Mouse (Mus musculus): ENCODE measurements around the gene Ppm1n. TPM values are rescaled to one million over a fixed set of nuclear protein-coding genes. Genes with fewer than 3 reads are reported as not detected.
"Not testable (repeated sequence)": the region's sequence is repeated elsewhere in the genome, so short reads cannot be mapped to it uniquely, and the experiment has no call there.

Gene Ppm1n
- polyA plus RNA-seq, 1 experiment from 2014 or later, result 0.96 TPM

DNA sequence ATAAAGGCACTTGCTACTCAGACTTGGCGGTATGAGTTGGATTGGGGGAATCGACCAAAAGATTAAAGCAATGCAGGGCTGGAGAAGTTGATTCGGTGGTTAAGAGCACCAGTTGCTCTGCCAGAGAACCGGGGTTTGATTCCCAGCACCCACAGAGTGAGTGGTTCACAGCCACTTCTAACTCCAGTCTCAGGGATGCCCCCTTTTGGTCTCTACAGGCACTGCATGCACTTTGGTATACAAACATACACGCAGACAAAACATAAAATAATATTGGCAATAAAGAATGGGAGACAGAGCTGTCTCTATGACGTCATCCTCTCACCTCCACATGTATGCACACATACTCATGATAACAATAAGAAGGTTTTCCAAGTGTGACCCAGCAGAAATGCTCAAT, 17.2 kb upstream of the Ppm1n start:
- H3K27me3 ChIP-seq, result no peaks in the 10 kb centered on the region
- WGBS, result 91% methylated on average over 6 of the region's 6 CpGs
- no peak overlapping the region for H3K4me2 ChIP-seq
- no peaks in the 10 kb centered on the region for H3K9me3 ChIP-seq
- H3K4me1 ChIP-seq (replicated peaks), result peaks cover 12% of the 10 kb centered on the region
- no peak overlapping the region for H3K4me3 ChIP-seq
- no peak overlapping the region for H3K9ac ChIP-seq
- no peak for ATAC-seq (ENCODE audit: low FRiP score, low read depth)
- no peak overlapping the region for H3K27ac ChIP-seq (replicated peaks)
- peaks cover 19% of the 10 kb centered on the region for H3K36me3 ChIP-seq

DNA sequence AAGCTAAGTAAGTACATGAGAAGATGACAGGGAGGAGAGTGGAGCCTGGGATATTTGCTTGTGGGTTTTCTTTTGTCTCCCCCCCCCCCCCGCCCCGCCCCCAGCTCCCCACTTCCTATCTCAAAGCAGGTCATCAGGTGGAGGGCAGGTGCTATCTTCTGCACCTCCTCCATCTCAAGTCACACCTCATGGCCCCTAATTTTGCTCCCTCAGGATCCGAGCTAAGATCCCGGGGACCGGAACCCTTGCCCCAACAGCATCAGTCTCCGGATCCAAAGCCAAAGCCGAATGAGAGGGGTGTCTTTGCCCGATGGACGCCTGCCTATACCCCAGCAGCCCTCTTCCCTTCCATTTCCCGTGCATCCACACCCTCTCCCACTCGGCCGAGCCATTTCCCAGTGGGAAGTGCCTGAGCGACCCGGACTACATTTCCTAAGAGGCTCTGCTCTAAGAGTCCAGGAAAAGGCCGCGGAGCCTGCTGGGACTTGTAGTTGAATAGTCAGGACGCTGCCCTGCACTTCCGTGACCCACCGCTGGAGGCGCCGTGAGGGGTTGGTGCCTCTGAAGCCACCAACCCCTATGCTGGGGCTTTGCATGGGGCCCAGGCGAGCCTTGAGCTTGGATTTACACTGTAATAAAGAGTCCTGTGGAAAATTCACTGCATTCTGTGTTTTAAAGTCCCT, 15.8 kb upstream of the Ppm1n start:
- Histone ChIP-seq H3K9me3 (no peaks in the 10 kb centered on the region), H3K4me1 (replicated peaks) (peaks cover 12% of the 10 kb centered on the region), H3K27me3 (no peaks in the 10 kb centered on the region), H3K9ac (no peak overlapping the region; the same call in 1 of the 2 replicates), H3K4me2 (peak overlapping the region; percentile 49), H3K27ac (replicated peaks) (no peak overlapping the region), H3K36me3 (peaks cover 19% of the 10 kb centered on the region), H3K4me3 (no peak overlapping the region)
- ATAC-seq (ENCODE audit: low FRiP score, low read depth), result peak; percentile 71
- 21% methylated on average over 21 of the region's 22 CpGs for WGBS

DNA sequence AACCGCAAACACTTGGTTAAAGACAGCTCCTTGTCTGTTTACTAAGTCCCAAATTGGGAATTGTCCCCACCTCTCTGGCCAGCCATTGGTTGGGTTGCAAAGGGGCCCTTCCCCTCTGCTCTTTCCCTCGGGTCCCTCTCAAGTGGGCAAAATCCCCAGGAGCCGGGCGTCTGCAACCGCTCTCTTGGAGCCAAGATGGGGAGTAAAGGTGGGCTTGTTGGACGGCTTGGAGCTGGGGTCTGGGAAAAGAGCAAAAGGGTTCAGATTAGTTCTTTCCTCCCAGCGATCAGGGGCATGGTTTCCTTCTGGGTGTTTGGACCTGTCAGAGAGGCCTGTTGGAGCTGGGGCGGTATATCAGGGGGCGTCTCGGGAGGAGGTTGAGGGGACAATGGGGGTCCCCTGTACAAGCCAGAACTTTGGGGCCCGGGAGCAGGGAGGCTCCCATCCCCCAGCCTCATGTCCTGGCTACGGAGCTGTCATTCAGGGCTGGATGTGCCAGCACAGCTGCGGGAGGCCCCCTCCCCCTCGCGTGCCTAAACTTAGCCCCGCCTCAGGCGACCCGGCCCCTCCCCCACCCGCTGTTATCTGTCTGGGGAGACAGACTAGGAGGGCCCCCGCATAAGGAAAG, 11.2 kb upstream of the Ppm1n start:
- Histone ChIP-seq H3K9me3 (no peaks in the 10 kb centered on the region), H3K4me3 (peak overlapping the region; percentile 22), H3K36me3 (peaks cover 45% of the 10 kb centered on the region), H3K9ac (0 out of 2 replicates have a peak overlapping the region, but pooled peaks have one; percentile 25), H3K27ac (replicated peaks) (no peak overlapping the region), H3K4me1 (replicated peaks) (peaks cover 17% of the 10 kb centered on the region), H3K4me2 (peak overlapping the region; percentile 44), H3K27me3 (no peaks in the 10 kb centered on the region)
- ATAC-seq (ENCODE audit: low FRiP score, low read depth), result no peak
- WGBS, result 3% methylated on average over 20 of the region's 20 CpGs

DNA sequence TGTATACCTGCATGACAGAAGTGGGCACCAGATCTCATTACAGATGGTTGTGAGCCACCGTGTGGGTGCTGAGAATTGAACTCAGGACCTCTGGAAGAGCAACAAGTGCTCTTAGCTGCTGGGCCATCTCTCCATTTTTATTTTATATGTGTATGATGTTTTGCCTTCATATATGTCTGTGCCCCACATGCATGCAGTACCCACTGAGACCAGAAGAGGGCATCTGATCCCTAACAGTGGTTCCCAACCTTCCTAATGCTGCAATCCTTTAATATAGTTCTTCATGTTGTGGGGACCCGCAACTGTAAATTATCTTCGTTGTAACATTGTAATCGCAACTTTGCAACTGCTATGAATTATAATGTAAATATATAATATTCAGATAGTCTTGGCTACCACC, 4.9 kb upstream of the Ppm1n start:
- no peak for ATAC-seq (ENCODE audit: low FRiP score, low read depth)
- 30% methylated on average over 4 of the region's 4 CpGs for WGBS
- H3K4me1 ChIP-seq (replicated peaks), result peaks cover 22% of the 10 kb centered on the region

DNA sequence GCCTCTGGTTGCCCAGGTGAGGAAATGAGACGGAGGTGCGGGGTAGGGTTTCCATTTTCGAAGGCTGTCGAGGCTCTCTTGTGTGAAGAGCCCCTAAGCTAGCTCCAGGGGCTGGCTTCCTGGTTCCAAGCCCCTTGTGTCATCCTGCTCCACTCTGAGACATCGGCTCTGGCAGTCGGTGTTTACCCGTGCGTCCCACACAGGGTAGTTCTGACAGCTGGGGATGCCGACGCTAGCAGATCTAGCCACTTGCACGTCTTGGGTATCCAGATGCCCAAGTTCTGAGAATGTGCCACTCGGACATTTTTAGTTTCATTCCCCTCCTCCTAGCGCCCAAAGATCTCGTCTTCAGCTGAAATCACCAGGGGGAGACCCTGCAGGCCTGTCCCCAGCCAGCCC, 3.5 kb upstream of the Ppm1n start:
- peak overlapping the region; percentile 85 for H3K4me2 ChIP-seq
- H3K27ac ChIP-seq (replicated peaks), result peak overlapping the region; percentile 93
- peaks cover 30% of the 10 kb centered on the region for H3K27me3 ChIP-seq
- 20% methylated on average over 14 of the region's 14 CpGs for WGBS
- H3K9me3 ChIP-seq, result no peaks in the 10 kb centered on the region
- peaks cover 31% of the 10 kb centered on the region for H3K4me1 ChIP-seq (replicated peaks)
- peak overlapping the region; percentile 91 for H3K4me3 ChIP-seq
- peaks cover 15% of the 10 kb centered on the region for H3K36me3 ChIP-seq
- peak overlapping the region; percentile 98 for H3K9ac ChIP-seq
- peak; percentile 20; the same call in 1 of the 2 replicates for ATAC-seq (ENCODE audit: low FRiP score, low read depth)

More for the DNA sequence above, 4.9 kb upstream of the Ppm1n start:
- Histone ChIP-seq H3K4me2 (peak overlapping the region; percentile 85), H3K36me3 (peaks cover 26% of the 10 kb centered on the region), H3K9me3 (no peaks in the 10 kb centered on the region), H3K27ac (replicated peaks) (no peak overlapping the region), H3K27me3 (peaks cover 17% of the 10 kb centered on the region), H3K9ac (no peak overlapping the region), H3K4me3 (no peak overlapping the region)

DNA sequence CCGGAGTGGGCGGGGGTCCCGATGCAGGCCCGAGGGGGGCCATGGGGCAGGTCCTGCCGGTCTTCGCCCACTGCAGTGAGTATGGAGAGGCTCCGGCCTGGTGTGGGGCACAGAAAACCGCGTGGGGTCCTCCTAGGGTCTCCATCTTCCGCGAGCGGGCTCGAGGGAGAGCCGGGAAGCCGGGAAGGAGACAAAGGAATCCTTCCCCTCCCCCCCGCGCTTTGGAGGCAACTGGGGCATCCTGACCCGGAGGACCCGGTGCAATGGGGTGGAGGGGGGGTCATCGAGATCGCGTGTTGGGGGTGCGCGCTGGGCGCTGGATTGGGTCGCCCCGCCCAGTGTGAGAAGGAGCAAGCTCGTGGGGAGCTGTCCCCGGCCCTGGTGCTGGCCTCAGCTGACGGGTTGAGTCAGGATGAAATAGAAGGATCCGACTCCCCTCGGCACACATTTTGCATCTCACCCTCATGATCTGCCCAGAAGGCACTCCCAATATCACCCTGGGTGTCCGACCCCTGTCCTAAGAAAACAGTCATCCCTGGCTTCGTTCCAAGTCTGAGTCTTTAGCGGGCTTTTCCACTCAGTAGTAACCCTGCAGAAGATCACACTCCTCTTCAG, 3.0 kb upstream of the Ppm1n start:
- Histone ChIP-seq H3K36me3 (peaks cover 13% of the 10 kb centered on the region), H3K9me3 (no peaks in the 10 kb centered on the region), H3K27me3 (peaks cover 35% of the 10 kb centered on the region), H3K27ac (replicated peaks) (peak overlapping the region; percentile 93), H3K4me3 (peak overlapping the region; percentile 91), H3K4me1 (replicated peaks) (peaks cover 31% of the 10 kb centered on the region), H3K9ac (peak overlapping the region; percentile 98), H3K4me2 (peak overlapping the region; percentile 85)
- WGBS, result under 1% methylated on average over 34 of the region's 35 CpGs
- peak; percentile 81 for ATAC-seq (ENCODE audit: low FRiP score, low read depth)

DNA sequence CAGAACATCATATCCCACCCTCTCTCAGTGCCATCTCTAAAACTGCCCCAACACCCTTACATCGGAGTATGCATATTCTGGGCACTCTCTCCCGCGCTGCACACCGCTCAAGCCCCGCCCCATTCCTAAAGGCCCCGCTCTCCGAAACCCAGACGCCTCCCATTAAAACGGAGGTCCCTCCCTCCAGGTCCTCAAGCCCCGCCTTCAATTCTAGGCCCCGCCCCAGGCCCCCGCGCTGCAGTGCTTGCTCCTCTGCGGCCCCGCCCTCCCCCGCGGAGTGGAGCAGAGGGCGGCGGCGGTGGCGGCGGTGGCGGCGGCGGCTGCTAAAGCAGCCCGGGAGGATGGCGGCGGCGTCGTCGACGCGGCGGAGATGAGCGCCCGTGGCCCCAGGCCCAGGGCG, 2.5 kb upstream of the Ppm1n start, which contains the start of gene Rtn2:
Gene Rtn2 (plus strand): TSS at position 240 of the 400 bp plus-strand sequence.
- Histone ChIP-seq H3K4me2 (peak within 1 kb of the TSS; percentile 85), H3K27me3 (peaks cover 41% of the 10 kb centered on the region), H3K36me3 (peaks cover 9% of the 10 kb centered on the region), H3K9me3 (no peaks in the 10 kb centered on the region), H3K4me1 (replicated peaks) (peaks cover 31% of the 10 kb centered on the region), H3K27ac (replicated peaks) (peak within 1 kb of the TSS; percentile 93), H3K9ac (peak within 1 kb of the TSS; percentile 98), H3K4me3 (peak within 1 kb of the TSS; percentile 91)
- WGBS, result under 1% methylated on average over 36 of the region's 37 CpGs
- ATAC-seq (ENCODE audit: low FRiP score, low read depth), result peak; percentile 85

DNA sequence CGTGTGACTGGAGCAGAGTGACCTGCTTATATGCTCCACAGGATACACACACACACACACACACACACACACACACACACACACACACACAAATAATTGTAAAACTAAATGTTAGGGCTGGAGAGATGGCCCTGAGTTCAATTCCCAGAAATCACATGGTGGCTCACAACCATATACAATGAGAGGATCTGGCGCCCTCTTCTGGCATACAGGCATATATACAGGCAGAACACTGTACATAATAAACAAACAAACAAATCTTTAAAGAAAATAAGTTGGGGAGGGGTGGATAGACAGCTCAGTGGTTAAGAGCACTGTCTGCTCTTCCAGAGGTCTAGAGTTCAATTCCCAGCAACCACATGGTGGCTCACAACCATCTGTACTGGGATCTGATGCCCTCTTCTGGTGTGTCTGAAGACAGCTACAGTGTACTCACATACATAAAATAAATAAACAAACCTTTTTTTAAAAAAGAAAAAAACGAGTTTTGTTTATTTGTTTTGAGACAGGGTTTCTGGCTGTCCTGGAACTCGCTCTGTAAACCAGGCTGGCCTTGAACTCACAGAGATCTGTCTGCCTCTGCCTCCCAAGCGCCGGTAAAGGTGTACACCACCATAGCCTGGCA, 1.9 kb upstream of the Ppm1n start:
- ATAC-seq (ENCODE audit: low FRiP score, low read depth); H3K9me3 ChIP-seq; H3K36me3 ChIP-seq: not testable (repeated sequence)
- Histone ChIP-seq H3K4me1 (replicated peaks) (peaks cover 31% of the 10 kb centered on the region), H3K4me2 (peak overlapping the region; percentile 85), H3K27ac (replicated peaks) (0 out of 2 replicates have a peak overlapping the region, but pooled peaks have one; percentile 93), H3K9ac (peak overlapping the region; percentile 98; the same call in 1 of the 2 replicates), H3K4me3 (peak overlapping the region; percentile 91), H3K27me3 (peaks cover 42% of the 10 kb centered on the region)
- 39% methylated on average over 6 of the region's 6 CpGs for WGBS

DNA sequence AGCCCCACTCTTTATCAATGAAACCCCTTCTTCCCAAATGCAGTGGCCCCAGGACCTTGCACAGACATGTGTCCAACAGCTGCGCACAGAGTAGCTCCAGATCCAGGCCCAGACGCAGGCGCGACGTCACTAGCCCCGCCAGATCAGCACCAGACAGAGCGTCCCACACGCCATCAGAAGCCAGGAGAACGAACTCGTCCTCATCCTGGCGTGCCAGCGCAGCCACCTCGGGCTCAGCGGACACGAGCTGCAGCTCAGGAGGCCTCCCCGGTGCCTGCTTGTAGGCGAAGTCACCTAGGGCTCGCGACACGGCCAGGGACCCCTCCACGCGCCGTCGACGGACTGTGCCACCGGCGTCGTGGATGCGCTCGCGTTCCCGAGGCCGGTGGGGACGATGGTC, 812 bp downstream of the Ppm1n start:
- ATAC-seq (ENCODE audit: low FRiP score, low read depth), result no peak
- Histone ChIP-seq H3K27ac (replicated peaks) (no peak overlapping the region), H3K9me3 (no peaks in the 10 kb centered on the region), H3K4me2 (peak overlapping the region; percentile 52), H3K27me3 (peaks cover 46% of the 10 kb centered on the region), H3K4me3 (peak overlapping the region; percentile 31), H3K4me1 (replicated peaks) (peaks cover 17% of the 10 kb centered on the region), H3K9ac (peak overlapping the region; percentile 20; the same call in 1 of the 2 replicates), H3K36me3 (no peaks in the 10 kb centered on the region)
- 4% methylated on average over 34 of the region's 34 CpGs for WGBS

DNA sequence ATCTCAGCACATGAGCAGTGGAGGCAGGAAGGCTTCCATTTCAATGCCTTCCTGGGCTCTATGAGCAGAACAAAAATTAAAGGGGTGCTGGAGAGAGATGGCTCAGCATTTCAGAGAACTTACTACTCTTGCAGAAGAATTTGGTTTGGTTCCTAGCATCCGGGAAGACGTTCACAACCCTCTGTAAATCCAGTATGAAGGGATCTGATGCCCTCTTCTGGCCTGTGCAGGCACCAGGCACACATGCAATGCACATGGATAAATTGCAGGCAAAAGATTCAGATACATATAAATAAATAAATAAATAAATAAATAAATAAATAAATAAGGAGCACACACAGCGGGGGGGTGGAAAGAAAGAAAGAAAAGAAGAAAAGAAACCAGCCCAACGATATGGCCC, 3.6 kb downstream of the Ppm1n start:
- no peak overlapping the region for H3K27ac ChIP-seq (replicated peaks)
- no peak overlapping the region for H3K9ac ChIP-seq
- no peak for ATAC-seq (ENCODE audit: low FRiP score, low read depth)
- 51% methylated on average over 4 of the region's 4 CpGs for WGBS
- no peaks in the 10 kb centered on the region for H3K9me3 ChIP-seq
- no peak overlapping the region for H3K4me2 ChIP-seq
- H3K36me3 ChIP-seq, result no peaks in the 10 kb centered on the region
- no peak overlapping the region for H3K4me3 ChIP-seq
- peaks cover 10% of the 10 kb centered on the region for H3K4me1 ChIP-seq (replicated peaks)
- peaks cover 43% of the 10 kb centered on the region for H3K27me3 ChIP-seq

DNA sequence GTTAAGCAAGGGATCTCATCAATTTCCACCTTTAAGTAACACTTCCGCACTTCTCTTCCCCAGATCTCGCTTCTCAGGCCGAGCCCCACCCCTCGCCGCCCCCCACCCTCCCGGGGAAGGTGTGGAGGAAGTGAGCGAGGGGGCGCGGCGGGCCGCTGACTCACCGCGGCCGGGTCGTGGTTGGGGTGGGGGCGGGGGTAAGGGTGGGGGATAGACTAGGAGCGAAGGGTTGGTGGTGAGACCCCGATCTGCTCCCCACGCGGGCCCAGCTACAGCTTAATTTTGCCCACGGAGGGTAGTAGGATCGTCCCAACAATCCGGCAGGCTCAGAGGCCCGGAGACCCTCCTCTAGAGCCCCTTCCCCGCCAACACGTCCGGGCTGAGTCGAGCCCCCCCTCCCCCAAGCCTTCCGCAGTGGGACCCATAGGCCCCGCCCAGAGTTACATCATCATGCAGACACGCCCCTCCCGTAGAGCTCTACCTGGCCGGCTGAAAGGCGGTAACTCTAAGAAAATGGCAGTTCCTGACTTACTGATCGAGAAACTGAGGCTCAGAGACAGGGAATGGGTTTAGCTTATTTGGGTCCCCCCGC, 7.6 kb downstream of the Ppm1n start:
- Histone ChIP-seq H3K4me3 (peak overlapping the region; percentile 99), H3K4me1 (replicated peaks) (peaks cover 24% of the 10 kb centered on the region), H3K9me3 (no peaks in the 10 kb centered on the region), H3K9ac (peak overlapping the region; percentile 93), H3K27ac (replicated peaks) (peak overlapping the region; percentile 88), H3K27me3 (peaks cover 5% of the 10 kb centered on the region; the same call in 1 of the 2 replicates), H3K36me3 (no peaks in the 10 kb centered on the region), H3K4me2 (peak overlapping the region; percentile 97)
- under 1% methylated on average over 36 of the region's 36 CpGs for WGBS
- ATAC-seq (ENCODE audit: low FRiP score, low read depth), result peak; percentile 79
